Mouse (Mus musculus) heart, adult 2 months (tissue): ENCODE measurements around the gene H2-T3.

Source experiments
- CTCF ChIP-seq: fragments of 200-600 bp; IDR thresholded peaks from 2 replicates; pipeline ENCODE4 v1.8.1; 2022; ENCODE audit warnings: antibody characterized with exemption, mild to moderate bottlenecking, moderate library complexity
- POLR2A ChIP-seq: fragments of 200-500 bp; IDR thresholded peaks from 2 replicates; pipeline ENCODE4 v1.6.1; 2011; ENCODE audit warnings: mild to moderate bottlenecking, low read depth, low read length, control low read depth; ENCODE audit not compliant: insufficient read depth

- no peak for TF ChIP-seq CTCF
- no peak for TF ChIP-seq POLR2A
These were observed 35.6 kb downstream of the H2-T3 start for GRCm38 (mm10) chr17:36154271-36155149.
